Mouse (Mus musculus) heart, adult 9 months (tissue): ENCODE data around the gene Cox4i1.
A peak's percentile ranks its signal among the peaks of the same experiment; 100 is the strongest.

Source experiments
- DNase-seq, 2 experiments: peaks; one replicate each; pipeline ENCODE4 v3.0.0; 2022; ENCODE audit warnings: low spot score in 2 of 2

Gene Cox4i1

DNA sequence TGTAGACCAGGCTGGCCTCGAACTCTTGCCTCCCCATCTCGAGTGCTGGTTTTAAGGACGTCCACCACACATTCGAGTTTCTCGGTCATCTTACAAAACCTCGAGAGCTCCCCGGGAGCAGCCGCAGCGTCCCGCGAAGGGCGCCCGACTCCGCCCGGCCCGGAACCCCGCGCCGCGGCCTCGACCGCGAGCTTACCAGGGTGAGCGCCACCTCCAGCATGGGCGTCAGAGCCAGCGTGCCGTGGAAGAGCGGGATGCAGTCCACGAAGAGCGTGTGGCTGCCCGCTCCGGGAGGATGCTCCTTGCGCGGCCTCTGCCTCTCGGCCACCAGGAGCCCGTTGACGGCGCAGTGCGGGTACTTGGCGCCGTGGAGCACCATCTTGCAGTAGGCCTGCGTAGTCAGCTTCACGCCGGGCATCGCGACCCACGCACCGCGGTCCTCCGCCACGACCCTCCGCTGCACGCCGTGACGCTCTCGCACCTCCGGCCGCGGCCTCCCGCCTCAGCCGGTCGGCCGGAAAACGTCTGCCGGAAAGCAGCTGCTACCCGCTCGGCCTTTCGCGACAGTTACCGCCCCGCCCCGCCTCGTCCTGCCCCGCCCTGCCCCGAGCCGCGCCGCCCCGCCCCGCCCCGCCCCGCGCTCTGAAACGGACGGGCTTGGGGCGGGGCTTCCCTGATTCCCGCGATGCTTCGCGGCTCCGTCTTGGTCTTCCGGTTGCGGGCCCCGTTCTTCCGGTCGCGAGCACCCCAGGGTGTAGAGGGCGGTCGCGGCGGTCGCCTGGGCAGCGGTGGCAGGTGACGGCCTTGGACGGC lies at the start of gene Cox4i1, which contains the start of gene Gm27021:
Cox4i1 (plus strand) TSS at position 662 of the 813 bp plus-strand sequence.
Gm27021 (minus strand) TSS at position 519 of the 813 bp plus-strand sequence.
- DNase-seq = peak; percentile 88 to 90

DNA sequence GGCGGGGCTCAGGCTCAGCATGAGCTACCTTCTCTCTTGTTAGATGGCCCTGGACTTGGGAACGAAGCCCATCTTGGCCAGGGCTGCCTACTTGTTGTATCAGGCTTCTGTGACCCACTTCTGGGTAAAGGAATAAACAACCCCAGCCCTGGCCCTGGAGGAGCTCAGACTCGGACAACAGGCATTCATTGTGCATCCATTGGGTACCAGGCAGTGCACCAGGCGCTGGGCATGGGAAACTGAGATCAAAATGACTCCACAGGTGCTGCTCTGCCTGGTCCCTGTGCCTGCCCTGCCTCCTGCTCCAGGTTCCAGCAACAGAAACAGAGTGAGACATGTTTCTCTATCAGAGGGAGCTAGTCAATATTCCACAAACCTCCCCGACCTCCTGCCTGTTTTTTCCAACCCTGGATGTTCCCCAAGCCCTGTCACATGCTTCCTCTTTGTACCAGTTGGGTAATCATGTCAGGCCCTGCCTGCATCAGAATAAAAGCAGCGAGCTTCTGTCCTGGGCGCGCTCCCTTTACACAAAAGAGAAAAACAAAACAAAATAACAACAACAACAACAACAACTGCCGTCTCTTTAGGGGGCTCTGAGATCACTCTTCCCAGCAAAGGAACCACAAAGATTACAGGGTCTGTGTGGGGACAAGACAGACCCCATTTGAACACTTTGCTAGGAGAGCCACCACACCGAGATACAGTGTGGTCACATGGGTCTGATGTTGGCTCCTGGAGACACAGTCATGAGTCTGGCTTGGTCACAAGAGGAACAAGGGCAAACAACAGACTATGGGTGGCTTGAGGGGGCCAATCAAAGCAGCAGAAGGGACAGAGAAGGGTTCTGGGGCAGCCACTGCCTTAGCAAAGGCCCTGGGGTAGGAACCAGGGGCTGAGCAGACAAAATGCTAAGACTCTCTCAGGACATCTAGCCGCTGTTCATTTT lies 48.5 kb upstream of the Cox4i1 start:
- peak in 1 of 2 experiments; percentile 59 for DNase-seq

DNA sequence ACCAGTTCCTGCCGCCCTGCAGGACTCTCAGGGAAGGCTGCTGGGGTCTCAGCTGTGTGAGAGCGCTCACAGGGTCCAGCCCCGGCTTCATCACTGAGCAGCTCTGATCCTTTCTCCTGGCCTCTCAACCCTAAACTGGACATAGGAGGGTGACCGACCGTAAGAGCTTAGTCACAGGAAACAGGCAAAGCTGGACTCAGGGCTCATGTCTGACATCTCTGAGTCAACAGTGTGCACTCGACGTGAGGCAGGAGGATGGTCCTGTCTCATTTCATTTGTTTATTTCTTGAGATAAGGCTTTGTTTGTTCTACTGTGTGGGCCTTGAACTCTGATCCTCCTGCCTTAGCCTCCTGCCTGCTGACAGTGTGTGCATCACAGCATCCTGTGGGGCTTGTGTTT lies 47.6 kb upstream of the Cox4i1 start:
- no peak for DNase-seq

DNA sequence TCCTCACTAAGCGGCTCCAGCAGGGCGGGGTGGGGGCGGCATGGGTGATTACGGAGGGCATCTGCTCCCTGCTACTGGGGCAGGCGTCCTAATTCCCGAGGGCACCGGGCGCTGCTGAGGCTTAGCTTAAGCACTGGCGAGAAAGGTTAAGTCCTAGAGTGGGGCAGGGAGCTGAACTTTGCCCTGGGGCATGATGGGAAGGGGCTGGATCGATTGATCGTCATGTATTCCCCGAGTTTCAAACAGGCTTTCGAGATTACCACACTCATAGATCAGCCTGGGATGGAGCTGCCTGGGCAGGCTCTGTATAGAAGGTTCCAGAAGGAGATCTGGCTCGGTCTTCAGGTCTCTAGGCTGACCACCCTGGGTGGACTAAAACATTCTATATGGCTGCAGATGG lies 45.9 kb upstream of the Cox4i1 start:
- no peak for DNase-seq

DNA sequence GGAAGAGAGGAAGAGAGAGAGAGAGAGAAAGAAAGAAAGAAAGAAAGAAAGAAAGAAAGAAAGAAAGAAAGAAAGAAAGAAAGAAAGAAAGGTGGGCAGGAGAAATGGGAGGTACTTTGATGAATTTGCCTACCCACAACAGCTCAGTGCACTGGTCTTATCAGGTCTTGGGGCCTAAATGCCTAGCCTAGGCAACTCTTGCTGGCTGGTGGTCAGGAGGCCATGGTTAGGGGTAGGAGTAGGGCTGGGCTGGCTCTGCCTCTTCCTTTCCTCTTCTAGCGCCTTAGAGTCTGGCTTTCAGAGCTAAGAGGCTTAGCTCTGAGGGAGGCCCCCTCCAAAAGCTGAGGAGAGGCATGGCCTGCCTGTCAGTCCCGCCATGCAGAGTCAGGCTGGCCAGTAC lies 44.4 kb upstream of the Cox4i1 start:
- no peak for DNase-seq

DNA sequence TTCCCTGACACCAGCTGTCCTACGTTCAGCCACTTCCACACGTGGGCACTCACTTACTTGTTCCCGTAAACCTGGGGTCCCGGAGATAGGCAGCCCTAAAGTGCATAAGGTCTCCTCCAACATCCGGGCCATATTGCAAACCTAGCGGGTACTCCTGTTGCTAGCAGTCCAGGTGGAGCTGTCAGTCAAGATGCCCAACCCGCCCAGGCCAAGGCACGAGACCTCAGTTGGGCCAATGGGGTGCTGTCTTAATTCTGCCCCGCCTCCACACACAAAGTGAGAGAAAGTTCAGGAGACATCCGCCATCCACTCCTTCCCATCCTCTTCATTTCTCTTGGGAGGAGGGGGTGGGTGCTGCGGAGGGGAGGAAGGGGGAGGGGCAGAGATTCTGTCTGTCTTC lies 41.6 kb upstream of the Cox4i1 start:
- no peak for DNase-seq

DNA sequence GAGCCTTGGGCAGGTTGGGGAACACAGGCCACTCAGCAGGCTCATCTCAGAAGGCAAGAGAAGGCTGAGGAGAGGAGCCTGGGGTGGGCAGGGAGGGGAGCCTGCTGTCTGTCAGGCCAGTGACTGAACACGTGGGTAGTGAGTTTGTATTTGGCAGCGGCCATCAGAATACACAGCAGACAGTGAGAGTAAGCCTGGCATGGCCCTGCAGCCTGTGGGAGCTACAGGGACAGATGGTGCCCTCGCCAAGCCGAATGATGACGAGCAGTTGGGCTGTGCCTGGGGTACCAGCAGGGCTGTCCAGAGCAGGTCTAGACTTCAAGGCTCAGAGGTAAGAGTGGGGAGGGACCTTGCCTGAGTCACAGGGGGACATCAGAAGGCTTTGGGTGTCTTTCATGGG lies 40.7 kb upstream of the Cox4i1 start:
- no peak for DNase-seq

DNA sequence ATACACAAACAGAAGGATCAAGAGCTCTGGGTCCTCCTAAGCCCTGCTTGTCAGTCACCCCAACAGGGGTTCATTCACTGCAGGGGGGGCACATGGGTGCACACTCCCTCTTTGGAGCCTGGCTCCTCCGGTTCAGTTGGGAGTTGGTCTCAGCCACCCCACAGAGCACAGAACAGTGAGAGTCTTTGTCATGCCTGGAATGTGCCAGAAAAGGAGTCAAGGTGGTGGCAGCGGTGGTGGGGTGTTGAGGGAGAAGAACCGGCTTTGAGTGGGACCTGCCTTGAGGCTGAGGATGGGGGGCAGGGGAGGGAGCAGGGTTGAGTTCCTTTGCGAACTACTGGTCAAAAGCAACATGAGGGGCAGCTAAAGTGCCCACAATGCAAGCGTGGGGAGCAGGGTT lies 38.0 kb upstream of the Cox4i1 start:
- DNase-seq = no peak

DNA sequence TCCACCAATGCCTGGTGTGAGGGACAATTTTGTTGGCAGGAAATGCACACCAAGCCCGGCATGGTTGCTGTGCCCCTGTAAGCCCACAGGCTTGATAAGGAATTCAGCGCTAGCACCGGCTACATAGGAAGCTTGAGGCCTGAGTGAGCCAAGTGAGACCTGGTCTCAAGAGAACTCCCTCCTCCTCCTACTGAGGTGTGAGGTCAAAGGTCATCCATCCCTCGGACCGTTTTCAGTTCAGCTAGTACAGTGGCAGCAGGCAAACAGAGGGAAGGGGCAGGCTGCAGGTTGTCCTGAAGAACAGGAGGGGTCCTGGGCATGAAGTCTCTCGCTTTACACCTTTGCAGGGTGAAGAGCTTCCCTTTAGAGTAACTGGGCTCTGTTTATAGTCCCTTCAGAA lies 37.2 kb upstream of the Cox4i1 start:
- no peak for DNase-seq

DNA sequence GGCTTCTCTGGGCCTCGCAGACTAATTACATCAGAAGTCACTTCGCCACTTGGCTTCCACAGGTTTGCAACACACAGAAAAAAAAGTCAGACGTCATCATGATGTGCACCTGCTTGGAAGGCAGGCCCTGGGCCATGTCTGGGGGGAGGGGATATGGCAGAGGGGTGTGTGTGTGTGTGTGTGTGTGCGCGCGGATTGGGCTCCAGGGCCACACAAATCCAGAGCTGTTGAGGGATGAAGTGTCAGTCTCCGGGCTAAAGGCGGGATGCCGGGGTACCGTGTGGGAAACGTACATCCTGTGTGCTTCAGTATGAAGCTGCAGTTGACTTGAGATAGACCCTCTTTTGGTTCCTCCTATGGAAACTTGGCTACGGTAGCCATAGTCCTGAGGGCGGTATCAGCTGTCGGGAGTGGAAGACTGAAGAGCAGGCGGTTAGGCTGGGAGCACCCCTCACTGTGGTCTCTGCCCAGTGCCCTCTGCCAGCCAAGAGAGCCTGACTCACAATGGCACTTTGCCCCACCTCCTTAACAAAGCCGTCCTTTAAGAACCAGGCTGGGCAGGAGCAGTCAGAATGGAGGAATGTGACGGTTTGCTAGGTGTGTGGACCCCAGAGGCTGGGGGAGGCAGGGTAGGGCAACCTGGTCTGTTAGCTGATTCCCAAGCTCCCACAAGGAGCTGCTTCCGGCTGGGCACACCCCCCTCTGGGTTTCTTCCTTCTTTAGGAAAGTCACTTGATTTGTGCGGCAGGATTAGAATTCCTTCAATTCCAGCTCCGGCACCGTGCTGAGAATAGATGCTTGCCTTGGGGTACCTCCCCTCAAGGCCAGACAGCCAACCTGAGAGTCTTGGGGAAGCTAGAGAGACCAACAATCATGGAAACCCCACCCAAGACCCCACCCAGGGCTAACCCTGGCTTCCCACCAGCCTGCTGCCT lies 36.3 kb upstream of the Cox4i1 start:
- DNase-seq = no peak

DNA sequence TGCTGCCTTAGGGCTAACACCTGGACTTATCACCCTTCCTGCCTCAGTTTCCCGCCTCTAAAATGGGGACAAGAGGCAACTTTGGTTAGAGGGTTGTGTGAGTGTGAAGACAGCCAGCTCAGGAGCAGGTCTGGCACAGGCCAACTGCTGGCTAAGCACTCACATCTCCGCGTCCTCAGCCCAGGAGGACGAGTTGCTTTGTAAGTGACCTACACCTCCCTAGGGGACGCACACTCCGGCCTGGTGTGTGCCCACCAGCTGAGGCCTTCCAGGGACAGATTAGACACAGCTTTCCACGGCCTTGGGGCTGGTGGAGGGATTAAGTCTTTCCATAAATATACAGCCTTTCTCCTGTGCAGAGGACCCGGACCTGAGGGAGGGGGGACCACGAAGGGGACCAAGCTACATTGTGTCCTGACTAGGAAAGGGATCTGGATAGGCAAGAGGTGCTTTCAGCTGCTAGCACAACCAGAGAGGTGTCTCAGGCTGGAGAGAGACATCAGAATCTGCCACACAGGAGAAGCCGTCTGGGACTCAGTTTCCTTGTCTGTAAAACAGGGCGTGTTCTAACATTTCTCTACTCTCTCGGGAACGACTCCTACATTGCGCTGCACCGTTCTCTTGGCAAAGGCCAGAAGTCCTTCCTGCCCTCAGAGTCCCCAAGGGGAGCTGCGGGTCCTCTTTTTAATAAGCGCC lies 34.9 kb upstream of the Cox4i1 start:
- no peak for DNase-seq

DNA sequence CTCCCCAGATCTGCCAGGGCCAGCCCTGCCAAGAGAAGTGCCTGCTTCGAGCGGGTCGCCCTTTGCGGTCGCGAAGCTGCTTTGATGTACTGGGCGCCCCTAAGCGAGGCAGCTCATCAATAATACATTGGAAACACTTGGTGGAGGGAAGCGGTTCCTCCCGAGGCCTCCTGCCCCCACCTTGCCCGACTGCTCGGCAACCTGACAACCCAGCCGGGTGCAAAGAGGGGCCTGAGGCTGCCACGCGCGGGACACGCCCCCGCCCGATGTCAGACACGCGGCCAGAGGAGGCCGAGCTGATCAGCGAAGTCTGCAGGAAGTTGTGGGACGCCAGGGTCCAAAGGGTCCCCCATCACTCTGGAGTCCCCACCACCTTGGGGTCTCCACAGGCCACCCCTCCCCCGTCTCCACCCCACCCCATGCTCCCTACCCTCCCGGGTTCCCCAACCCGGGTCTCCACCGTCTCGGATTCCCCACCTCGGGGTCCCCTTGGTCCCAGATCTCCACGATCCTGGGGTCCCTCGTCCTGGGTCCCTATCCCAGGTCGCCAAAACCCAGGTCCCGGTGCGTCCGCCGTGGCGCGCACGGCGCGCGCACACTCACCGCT lies 34.3 kb upstream of the Cox4i1 start:
- DNase-seq = no peak

DNA sequence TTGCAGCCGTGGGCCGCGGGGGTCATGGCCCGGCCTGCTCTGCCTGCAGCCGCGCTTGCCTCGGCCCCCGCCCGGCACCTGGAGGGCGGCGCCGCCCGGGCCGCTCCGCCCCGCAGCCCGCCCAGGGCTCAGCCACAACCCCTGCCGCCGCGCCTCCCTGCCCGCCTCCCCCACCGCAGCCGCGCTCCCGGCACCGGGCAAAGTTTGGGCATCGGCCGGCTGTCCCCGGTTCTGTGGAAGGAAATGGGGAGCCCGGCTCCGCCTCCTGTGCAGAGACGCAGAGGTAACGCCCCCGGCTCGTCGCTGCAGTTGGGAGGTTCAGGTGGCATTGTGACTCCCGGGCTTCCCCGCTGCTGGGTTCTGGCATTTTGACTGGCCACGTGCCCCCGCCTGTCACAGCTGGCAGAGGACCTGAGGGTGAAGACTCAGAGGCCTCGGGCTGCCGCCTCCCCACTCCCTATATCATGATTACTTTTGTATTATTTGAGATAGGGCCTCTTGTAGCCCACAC lies 33.6 kb upstream of the Cox4i1 start:
- DNase-seq = peak; percentile 58 to 60

DNA sequence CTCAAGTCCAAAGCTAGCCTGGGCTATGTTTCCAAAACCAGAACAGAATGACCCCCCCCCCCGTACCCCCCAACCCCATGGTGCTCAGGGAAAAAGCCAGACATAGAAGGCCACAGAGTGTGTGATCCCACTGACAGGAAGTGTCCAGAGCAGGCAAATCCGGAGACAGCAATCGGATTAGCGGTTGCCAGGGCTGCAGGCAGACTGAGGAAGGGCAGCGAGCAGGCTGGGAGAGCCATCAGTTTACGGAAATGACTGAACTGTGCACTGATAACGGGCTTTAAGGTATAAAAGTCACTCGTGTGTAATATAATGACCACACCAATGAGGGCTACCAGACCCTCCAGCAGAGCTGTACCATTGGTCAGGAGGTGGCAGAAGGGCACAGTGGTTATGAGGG lies 26.8 kb upstream of the Cox4i1 start:
- no peak for DNase-seq

DNA sequence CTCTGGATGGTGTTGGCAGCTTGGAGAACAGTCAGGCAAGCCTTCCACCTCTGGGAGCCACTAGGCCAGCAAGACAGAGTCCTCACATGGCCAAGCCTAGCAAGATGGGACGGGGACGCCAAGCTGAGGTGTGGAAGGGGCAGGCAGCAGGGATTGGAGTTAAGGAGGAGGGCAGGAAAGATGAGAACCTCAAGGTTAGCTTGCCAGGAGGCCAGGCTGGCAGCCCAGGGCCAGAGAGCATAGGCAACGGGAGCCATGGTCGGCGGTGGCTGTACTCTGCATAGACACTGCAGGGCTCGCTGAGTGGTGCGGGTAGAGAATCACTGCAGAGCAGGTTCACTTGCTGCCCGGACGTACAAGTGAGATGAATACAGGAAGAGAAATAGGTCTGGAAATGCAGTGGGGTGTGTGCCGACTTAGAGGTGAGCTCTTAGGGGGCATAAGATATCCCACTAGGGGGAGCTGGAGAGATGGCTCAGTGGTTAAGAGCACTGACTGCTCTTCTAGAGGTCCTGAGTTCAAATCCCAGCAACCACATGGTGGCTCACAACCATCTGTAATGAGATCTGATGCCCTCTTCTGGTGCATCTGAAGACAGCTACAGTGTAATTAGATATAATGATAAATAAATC lies 25.9 kb upstream of the Cox4i1 start:
- no peak for DNase-seq

DNA sequence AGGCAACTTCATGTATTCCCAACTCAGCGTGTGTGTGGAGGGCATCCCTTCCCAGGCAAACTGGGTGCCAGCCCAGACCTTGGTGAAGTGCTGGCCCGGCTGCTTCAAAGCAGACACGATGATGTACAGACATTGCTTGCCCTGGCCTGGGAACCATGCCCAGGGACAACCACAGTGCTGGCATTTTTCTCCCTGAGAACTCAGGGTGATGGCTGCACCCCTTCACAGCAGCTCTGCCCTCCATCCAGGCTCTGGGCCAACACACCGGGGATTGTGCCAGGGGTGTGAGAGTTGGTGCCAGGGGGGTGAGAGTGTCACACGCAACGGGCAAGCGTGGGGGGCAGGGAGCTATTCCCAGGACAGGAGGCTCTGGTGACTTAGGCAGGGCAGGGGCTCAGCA lies 23.4 kb upstream of the Cox4i1 start:
- DNase-seq = peak; percentile 64 to 77

DNA sequence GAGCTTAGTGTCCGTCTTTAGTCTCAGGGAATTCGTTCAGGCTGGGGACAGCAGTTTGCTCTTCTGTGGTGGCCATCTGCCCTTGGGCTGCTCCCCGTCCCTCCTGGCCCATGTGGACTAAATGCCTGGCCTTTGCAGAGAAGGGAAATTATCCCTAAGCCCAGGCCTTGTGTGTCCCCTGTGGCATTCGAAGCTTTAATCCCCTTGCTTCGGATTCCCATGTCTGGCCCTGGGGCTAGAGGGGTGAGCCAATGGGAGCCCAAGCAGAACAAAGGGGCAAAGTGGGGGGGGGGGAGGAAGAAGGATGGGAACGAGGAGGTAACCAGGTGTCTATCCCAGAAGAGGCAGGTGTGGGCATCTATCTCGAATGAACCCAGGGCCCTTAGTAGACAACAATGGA lies 20.5 kb upstream of the Cox4i1 start, which contains the start of gene 1190005I06Rik:
1190005I06Rik (minus strand) TSS at position 101 of the 400 bp plus-strand sequence.
- DNase-seq = no peak

DNA sequence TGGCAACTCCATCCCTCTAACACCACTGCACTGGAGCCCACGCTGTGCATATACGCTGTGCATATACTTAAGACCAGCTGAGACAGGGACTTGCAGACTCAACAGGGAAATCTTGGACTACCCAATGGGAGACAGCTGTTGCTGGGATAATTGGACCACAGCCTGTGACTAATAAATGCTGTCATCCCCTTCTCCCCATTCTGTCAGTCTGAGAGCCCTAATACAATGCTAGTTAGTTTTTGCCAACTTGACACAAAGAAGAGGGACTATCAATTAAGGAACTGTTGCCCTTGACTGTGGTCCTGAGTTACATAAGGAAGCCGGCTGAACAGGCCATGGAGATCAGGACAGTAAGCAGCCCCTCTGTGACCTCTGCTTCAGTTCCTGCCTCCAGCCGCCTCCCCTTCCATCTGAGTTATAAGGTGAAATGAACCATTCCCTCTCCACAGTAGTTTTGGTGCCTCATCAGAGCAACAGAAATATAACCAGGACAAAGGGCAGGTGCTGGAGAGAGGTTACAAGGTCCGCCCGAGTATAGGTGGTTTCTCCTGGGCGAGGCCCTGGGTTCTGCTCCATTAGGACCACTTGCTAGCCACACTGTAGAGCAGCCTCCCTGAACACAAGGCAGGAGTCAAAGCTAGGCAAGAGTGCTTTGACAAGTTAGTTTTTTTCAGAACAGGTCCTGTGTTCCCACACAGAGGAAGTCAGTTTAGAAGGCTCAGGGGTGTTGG lies 11.5 kb upstream of the Cox4i1 start:
- DNase-seq = no peak

DNA sequence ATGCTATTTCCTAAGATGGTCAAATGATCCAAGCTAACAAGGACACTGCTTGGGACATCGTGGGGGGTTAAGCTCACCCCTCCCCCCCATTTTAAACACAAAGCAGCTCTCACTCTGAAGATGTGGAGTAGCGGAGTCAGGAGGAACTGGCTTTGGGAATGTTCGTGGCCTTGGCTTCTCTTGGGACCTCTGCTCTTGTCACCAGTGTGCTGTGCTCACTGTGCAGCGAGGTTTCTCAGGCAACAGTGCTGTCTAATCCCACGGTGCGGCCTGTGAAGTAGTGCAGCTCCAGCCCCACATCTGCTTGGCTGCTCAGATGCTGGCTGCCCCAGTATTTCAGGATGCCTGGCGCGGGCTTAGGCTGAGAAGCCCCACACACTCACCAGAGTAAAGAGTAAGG lies 10.6 kb upstream of the Cox4i1 start:
- DNase-seq = no peak
